Mouse (Mus musculus) natural killer cell, adult 2 months (primary cell): ENCODE measurements at regions not wholly inside any gene's neighbourhood (a gene's known extent, or its start where the extent isn't known, plus 50 kb on each side); places are given as distances from the start of the nearest gene placed in this dataset.

ENCODE experiments used
- DNase-seq, 2 experiments: peaks; one replicate each; pipeline ENCODE4 v3.0.0; 2022; ENCODE audit warnings: low spot score in 2 of 2

DNA sequence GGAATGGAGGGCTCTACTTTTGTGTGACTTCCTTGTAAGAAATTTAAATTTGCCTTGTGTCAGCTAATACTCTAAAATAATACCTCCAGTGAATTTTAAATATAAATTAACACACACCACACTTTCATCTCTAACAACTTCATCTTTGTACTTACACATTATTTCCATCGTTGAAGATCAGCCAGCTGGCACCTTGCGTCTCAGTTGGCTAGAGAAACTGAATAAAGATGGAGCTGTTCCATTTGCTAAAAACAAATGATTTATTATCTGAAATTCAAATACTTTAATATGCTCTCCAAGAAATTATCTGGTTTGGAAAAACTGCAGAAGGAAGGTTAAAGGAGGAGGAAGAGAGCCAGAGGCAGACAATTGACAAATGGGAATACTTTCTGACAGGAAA is 122.0 kb upstream of the Gm11096 start:
- DNase-seq, result no peak

DNA sequence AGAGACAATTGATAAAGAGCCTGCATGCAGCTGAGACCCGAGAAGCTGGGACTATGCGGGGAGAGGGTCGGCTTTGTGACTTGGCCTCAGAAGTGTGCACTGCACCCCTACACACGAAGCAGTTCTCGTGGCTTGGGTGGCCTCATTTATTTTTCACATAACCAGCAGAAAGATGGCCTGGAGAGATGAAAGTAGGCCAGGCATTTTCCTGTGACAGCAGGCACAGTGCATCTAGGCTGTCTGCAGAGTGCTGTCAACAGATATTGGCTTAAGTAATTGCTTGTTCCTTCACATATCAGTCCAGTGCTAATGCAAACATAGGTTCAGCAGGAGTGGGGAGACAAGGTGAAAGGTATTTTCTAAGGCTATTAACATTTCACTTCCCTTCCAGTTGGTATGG is 124.9 kb upstream of the Gm11096 start:
- no peak for DNase-seq

DNA sequence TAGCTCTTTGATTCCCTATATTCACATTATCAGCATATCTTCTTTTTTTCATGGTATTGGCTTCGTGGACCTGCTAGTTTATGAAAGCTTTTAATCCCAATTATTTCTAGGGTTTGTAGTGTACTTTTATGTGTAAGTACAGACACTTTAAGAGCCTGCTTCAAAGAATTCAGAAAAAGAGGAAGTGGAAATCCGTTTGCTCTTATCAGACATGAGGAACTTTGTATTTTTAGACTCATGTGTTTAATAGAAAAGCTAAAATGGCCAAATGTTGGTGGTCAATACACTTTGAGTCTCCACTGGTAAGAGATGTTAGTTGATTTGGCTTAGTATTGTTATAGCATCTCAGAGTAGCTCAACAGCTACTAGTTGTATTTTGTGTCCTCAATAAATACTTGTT is 135.7 kb upstream of the Gm11096 start:
- no peak for DNase-seq

DNA sequence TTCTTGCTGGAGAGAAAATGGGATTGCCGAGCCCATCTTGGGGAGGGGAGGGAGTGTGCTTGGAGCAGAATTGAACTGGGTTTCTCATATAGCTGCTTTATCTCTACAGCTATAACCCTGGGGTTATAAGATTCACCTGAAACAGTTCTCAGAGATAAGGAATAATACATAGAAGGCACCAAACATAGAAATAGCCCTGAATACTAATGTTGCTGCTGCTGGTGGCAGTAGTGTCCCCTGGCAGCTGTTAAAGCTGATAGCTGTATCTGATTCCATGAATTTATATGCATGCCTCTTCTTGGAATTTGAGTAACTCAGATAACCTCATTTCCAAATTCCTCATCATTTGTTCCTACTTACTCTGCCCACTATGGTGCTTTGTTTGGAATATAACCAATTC is 137.0 kb upstream of the Gm11096 start:
- DNase-seq, result no peak

DNA sequence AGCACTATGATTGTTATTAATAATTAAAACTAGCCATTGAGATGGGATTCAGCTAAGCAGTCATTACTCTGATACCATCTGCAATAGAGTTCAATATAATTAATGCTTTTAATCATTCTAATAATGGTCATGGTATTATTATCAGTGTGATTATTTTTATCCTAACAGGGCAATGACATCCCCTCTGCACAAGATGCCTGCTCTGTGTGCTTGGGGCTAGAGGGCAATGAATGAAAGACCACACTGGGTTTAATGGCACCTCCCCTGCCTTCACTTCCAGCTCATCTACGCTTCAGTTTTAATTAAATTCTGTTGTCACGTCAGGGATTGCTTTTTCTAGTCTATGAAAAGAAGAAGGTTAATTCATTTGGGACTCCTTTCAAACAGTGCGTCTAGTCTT is 139.1 kb upstream of the Gm11096 start:
- DNase-seq, result no peak

DNA sequence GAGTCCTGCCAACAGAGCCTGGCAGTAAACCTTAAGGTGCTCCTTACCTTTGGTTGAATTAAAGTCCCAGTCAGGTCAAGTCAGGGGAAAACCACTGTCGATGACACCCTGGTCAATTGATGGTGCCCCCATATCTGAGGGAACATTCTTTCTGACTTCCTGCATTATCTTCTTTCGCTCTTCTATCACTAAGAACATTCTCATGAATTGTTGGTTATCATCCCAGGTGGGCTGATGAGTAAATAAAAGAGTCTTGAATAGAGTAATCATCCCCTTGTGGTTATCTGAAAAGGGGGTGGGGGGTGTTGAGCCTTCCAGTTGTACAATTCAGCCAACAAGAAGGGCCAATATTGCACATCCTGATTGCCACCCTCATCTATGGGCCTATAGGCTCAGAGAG is 149.7 kb upstream of the Gm11096 start:
- no peak for DNase-seq

DNA sequence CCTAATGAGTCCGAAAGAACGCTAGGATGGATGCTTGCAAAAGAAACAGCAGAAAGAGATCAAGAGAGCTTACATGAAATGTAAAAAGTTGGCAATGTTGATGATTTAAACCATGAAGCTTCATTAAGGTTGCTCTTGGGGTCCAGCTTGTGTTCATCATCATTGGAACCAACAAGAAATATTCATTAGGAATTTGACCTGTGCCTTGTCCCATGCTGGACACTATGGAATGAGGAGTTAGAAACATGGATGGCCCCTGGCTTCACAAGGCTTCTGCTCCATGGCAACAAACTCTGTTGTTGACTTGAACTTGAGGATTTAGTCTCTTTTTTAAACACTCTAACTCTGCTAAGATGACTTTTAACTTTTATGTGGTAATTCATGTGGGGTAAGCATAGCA is 159.0 kb upstream of the Gm11096 start:
- no peak for DNase-seq

DNA sequence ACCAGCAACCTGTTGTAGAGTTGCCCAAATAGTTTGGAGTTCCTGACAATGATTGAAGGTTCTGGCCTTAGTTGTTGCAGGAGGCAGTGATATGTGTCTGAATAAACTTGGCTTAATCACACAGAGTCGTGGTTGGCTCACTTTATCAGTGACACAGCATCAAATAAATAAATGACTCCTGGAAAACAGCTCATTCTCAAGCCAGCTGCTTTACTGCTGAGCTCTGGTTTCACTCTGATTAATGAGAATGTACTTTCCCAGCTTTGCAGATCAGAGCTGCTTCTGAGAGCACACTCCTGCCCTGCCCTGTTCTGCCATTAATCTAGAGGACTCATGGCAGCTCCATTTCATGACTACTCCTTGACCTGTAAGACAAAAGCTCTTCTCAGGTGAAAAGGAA is 171.3 kb upstream of the Gm11096 start:
- no peak for DNase-seq

DNA sequence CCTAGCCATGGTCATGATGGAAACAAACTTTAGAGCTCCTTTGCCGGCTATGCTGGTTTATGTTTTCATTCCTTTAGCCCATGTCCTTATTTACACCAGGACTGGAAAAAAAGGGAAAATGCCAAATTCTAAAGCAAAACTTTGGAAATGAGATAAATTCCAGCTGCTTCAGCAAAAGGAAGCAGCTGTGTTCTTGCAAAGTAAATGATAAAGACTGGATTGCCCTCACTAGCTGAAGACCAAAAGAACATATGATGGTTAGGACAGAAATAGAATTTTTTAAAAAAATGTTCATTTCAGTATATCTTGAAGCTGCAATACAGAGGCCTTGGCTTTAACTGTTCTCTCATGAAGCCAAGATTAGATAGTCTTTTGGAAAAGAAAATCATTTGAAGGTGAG is 179.6 kb upstream of the Gm11096 start:
- DNase-seq, result no peak

DNA sequence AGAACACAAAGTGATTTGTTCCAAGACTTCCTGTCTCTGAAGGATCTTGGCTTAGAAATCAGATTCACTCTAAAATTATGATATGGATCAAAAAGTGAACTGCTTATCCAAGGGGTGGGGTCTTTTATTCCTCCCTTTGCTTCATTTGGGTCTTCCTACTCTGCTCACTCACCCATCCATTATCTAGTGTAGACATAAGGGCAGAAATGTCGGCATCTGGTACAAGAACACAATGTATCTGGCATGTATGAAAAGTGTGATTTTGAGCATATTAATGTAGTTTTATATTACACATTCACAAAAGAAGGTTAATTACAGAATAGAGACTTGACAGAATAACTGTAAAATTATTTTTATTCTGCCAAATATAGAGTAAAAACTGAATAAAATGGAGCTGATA is 181.5 kb upstream of the Gm11096 start:
- DNase-seq, result no peak

DNA sequence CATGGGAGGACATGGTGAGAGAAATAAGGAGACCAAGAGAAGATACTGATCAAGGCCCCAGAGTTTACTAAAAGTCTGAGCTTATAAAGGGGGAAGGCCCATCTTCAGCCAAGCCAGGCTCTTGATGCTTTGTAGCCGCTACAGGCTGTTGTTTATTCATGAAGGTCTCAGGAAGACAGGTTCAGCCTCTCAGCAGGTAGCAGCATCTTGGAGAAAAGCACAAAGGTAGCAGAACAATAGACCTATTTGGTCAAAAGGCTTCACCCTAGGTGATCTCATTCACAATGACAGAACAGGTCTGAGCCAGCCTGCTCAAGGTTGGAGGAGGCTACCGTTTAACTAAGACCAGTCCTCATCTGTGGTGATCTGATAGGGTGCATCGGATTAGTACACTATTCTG is 185.5 kb upstream of the Gm11096 start:
- no peak for DNase-seq

DNA sequence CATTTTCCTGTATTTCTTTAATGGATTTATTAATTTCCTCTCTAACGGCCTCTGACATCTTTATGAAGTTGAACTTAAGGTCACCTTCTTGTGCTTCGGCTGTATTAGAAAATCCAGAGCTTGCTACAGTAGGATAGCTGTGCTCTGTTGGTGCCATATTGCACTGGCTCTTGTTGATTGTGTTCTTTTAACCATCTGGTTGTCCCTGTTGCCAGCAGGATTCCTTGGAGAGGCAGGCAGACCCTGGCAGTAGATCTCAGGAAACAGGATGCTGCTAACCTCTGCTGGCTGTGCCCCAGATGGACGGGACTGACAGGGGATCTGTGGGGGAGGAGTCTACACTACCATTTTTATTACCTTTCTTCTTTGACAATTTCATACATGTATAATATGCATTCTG is 185.9 kb upstream of the Thumpd2 start:
- no peak for DNase-seq

DNA sequence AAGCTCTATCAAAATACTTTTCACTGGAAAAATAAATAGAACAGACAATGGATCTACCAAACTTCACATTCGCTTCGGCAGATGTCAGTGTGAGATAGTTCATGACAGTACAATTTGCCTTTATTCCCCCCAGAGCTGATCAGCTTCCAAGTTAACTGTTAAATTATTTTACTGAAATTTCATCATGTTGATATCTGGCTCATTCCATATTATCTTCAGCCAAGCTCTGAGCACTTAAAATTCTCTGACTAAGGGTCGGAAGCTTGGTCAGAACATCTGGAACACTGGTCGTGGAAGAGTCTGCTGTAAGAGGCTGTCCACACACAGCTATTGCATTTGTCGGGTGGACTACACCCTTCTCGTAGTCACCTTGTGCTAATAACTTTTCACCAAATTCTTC is 181.3 kb upstream of the Thumpd2 start:
- DNase-seq, result no peak

DNA sequence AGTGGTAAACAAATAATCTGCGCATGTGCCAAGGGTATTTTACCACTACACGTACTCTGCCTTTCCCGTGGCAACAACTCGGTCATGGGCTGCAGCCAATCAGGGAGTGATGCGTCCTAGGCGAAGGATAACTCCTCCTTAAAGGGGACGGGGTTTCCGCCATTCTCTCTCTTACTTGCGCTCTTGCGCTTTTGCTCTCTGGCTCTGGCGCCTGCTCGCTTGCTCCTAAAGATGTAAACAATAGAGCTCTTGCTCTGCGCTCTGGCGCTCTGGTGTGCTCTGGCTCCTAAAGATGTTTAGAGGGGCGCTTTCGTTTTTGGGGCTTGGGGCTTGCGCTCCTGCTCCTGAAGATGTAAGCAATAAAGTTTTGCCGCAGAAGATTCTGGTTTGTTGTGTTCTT is 166.9 kb upstream of the Thumpd2 start:
- DNase-seq, result peak in 1 of 2 experiments; percentile 0

DNA sequence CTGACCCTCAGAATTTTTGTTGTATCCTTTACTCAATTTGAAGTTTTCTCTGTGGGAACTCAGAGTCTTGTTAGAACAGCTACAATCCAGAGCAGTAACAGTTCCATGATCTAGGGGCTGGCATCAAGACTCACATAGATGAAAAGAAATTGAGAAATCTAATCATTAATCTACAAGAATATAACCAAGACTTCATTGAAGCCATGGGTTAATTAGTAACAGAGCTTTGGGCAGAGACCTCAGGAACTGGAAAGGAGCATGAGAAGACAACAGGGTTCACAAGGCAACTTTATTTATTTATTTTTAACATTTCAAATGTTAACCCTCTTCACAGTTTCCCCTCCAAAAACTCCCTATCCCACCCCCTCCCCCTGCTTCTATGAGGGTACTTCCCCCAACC is 160.4 kb upstream of the Thumpd2 start:
- no peak for DNase-seq

DNA sequence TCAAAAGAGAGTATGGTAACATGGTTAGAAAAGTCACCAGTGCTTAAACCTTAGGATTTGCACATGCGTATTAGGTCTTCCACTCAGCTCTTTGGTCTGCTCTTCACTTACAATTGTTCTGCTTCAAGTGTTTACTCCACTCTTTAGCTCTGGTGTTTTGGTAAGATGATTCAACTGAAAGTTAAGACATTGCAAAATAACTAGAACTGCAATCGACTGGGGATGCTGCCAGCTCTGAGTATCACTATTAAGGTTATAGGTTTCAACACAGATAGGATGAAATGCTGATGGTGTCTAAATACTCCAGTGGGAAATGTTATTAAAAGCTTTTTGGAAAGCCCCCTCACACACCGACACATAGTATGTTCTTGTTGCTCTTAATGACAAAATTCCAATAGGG is 156.6 kb upstream of the Thumpd2 start:
- DNase-seq, result no peak

DNA sequence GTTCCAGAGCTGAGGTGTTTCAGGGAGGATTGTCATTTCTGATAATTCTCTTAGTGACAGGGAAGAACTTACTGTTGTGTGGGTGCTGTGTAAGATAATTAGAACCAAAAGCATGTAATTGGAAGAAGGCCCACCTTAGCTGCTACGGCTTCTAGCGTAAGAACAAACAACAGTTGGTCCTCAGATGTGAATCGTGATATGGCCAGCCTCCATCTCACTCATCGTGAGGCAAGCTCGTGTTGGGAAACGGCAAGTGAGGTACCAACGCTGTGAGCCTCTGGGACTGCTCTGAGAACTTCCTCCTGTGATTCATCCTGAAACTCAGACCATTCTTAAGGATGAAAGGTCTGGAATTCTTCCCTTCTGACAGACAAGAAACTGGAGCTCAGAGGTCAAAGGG is 150.0 kb upstream of the Thumpd2 start:
- no peak for DNase-seq

DNA sequence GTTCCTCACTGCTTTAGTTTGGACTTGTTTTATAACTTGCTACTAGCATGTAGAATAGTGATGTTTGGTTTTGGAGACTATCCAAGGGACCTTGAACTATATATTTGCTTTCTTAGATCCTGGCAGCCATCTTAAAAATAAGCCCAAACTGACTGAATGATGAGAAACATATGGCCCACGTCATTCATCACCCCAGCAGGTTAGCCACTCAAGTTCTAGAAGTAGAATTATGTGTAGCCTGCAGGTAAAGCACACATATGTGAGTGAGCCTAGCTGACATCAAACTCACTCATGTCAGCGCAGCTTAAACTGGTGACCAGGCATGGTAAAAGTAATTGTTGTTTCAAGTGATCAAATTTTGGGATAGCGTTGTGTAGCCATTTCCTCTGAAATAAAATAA is 147.2 kb upstream of the Thumpd2 start:
- no peak for DNase-seq

DNA sequence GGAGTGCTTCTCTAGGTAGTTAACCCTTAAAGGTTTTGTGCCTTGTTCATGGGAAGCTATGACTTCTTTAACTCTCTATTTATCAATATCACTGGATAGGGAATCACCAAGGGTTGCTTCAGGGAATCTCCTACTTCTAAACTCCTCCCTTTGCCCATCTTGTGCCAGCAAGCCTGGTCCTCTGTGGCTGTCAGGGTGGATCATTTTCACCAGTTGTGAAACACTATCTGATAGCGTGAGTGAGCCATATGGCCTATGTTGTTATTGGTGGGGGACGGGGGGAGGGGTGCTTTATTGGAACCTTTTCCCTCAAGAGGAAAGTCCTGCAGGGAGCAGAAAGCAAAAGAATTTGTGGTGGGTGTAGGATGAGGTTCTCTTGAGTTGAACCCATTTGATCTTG is 145.5 kb upstream of the Thumpd2 start:
- no peak for DNase-seq

DNA sequence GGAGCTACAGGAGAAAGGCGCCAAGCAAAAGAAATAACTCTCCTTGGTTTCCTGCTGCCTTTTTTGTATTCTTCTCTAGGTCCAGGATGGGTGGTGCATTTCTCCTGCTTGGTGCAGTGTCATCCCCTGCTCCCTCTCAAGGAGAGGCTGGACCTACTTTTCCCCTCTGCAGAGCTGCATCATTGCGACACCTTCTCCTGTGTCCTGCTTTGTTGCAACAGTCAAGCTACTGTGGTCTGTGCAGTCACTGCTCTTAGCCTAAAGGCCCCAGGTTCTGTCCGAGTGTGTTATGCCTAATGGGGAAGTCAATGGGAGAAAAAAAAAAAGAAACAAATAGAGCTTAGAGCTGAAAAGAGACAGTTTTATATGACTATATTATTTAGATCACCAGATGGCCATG is 144.4 kb upstream of the Thumpd2 start:
- DNase-seq, result no peak

DNA sequence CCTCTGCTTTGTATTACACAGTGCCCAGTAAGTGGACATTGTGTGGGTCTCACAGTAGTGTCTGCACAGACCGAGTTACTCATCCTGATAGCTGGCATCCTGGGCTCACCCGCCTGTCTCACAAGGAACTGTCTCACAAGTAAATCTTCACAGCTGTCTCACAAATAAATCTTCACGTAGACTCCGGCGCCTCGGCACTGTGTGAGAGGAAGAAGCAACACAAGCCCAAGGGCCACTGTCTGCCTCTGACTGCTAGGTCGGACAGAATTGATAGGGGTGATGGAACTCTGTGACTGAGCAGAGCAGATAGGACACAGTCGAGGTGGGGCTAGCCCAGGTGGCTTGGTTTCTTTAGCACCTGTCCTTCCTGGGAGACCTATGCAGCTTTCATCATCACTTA is 136.2 kb upstream of the Thumpd2 start:
- DNase-seq, result no peak

DNA sequence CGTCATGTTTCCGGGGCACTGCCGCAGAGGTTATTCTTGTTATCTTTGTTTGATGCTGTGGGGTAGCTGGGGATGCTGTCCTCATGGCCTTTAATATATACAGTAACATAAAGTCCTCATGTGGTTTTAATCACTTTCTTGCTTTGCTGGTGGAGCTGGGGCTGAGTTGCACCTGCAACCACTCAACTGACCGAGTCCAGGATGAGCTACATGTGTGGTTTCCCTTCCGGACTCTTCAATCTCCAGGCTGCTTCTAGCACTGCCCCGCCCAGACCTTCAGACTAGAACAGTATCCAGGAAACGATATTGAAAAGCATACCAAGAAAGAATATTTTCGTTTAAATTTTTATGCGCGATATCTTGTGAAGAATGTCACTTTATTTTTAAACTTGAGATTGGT is 129.1 kb upstream of the Thumpd2 start:
- no peak for DNase-seq

DNA sequence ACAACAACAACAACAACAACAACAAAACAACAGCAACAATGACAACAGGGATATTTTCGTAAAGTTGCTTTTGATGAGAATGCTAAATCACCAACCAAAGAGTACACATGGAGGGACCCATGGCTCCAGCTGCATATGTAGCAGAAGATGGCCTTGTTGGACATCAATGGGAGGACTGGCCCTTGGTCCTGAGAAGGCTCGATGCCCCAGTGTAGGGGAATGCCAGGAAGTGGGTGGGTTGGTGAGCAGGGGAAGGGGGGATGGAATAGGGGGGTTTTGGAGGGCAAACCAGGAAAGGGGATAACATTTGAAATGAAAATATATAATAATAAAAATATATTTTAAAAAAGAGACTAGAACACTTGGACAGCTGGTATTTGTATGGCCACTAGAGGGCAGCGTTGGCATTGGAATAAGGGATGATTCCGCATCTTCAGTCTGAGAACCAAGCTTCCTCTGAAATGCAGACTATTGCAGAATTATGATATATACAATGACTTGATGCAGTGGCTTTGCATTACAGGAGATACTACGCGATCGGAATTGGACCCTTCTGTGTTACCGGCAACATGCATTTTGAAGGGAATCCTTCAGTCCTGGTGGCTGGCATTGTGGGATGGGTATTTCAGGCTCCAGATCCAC is 128.5 kb upstream of the Thumpd2 start:
- DNase-seq, result peak in 1 of 2 experiments; percentile 4

DNA sequence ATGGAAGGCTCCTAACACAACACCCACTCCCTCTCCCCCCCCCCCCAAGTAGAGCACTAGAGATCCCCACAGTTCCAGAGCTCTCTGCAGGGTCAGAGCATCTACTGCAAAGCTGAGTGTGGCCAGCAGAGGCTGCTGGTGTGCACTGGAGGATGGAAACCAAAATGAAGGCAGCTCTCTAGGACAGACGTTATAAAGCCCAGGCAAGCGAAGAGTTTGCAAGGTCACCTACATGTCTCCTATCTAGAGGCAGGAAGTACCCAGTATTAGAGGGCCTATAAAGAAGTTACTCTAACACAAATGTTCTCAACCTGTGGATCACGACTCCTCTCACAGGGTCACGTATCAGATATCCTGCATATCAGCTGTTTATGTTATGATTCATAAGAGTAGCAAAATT is 125.1 kb upstream of the Thumpd2 start:
- no peak for DNase-seq

DNA sequence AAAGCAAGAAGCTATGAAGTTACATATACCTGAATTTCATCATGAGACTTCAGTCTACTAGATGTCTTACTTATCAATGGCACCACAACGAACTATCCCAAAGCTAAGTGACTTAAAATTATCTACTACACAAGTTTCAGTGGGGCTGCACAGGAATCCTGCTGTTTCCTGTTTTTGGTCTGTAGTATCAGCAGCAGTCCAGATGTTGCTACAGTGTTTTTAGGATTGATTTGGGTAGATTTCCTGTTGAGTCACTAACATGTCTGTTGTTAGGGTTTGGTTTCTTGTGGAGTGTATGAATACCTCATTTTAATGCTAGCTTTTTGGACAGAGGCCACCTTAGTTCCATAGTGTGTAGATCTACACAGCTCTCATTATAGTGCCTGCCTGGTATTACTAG is 120.8 kb upstream of the Thumpd2 start:
- no peak for DNase-seq
